Comparison of ENCODE assay signal across 25 mouse cellular contexts in the genomic region with DNA sequence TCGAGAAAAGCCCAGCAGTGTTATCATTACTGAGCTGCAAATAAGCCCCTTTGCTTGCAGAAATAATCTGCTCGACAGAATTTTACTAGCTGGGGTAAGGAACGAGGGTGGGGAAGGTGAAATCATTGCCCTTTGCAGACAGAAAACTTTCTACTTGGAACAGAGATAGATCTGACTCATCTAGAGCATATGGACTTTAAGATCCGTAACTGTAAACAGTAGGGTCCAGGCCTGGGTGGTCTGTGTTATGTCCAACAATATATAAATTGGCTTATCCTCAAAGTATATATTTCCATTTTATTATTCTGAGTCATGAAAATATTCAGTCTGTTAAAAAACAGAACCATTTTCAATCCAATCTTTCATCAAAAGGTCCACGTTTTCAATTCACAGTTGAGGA.
A peak's percentile ranks its signal among the peaks of the same experiment; 100 is the strongest.
DNase-seq lines count a peak whose midpoint lies in the region; ATAC-seq and TF ChIP-seq lines count a peak whose summit lies in the region.
"Had no signal": no experiment of that assay in that cellular context is flagged by ENCODE, and none has a peak within 500 bp of the region (broad histone marks: within the 10 kb centered on the region; RNA-seq: fewer than 3 reads in every experiment).

No protein-coding gene starts in this region.

- DNase-seq in embryonic facial prominence, embryonic 14.5 days (ENCODE audit: low spot score) = peak; percentile 53
- DNase-seq in embryonic facial prominence, embryonic 10.5 days (ENCODE audit: low spot score) = no peak
- DNase-seq in kidney, postnatal 0 days (ENCODE audit: low spot score) = peak; percentile 70
- no peak for DNase-seq in midbrain, embryonic 11.5 days (ENCODE audit: low spot score, missing footprints)
- DNase-seq: adrenal gland, adult 8-10 months; adrenal gland, postnatal 36 days; B cell, adult 2 months; cerebellum, adult 2 months; cerebellum, postnatal 10 days; embryo, embryonic 11 days; gastrocnemius, adult 2 months; gastrocnemius, postnatal 25 days; heart, adult 11 months; heart, postnatal 14 days had no signal

- H3K36me3 ChIP-seq in embryonic facial prominence, embryonic 14.5 days (ENCODE audit: control insufficient read depth, insufficient read depth, low read length) = no peaks in the 10 kb centered on the region
- H3K36me3 ChIP-seq in embryonic facial prominence, embryonic 10.5 days (replicated peaks) = peaks cover 5% of the 10 kb centered on the region; the same call in 1 of the 2 replicates
- no peaks in the 10 kb centered on the region for H3K36me3 ChIP-seq in kidney, postnatal 0 days (ENCODE audit: insufficient read depth, low read length)
- no peaks in the 10 kb centered on the region for H3K36me3 ChIP-seq in kidney, embryonic 14.5 days (ENCODE audit: control insufficient read depth, insufficient read depth, low read length)
- no peaks in the 10 kb centered on the region for H3K36me3 ChIP-seq in stomach, embryonic 16.5 days (ENCODE audit: control insufficient read depth, insufficient read depth, low read length)
- no peaks in the 10 kb centered on the region for H3K36me3 ChIP-seq in midbrain, embryonic 11.5 days (ENCODE audit: control insufficient read depth, insufficient read depth, low read length)
- H3K36me3 ChIP-seq: embryonic facial prominence, embryonic 13.5 days; forebrain, embryonic 10.5 days; hindbrain, embryonic 13.5 days had no signal

- peaks cover 8% of the 10 kb centered on the region for H3K4me1 ChIP-seq in embryonic facial prominence, embryonic 14.5 days (ENCODE audit: control insufficient read depth, insufficient read depth, low read length)
- H3K4me1 ChIP-seq in embryonic facial prominence, embryonic 10.5 days = no peaks in the 10 kb centered on the region
- H3K4me1 ChIP-seq in kidney, postnatal 0 days (replicated peaks; ENCODE audit: insufficient read depth, low read length) = 0 out of 2 replicates have a peak, but pooled peaks cover 4% of the 10 kb centered on the region
- 0 out of 2 replicates have a peak, but pooled peaks cover 2% of the 10 kb centered on the region for H3K4me1 ChIP-seq in kidney, embryonic 14.5 days (ENCODE audit: control insufficient read depth, insufficient read depth, low read length)
- H3K4me1 ChIP-seq in embryonic fibroblast, embryonic 13.5 days (ENCODE audit: control insufficient read depth, insufficient read depth, low read length) = peaks cover 17% of the 10 kb centered on the region
- H3K4me1 ChIP-seq in stomach, embryonic 16.5 days (ENCODE audit: control insufficient read depth, insufficient read depth, low read length) = peaks cover 15% of the 10 kb centered on the region
- no peaks in the 10 kb centered on the region for H3K4me1 ChIP-seq in midbrain, embryonic 11.5 days (ENCODE audit: control insufficient read depth, insufficient read depth, low read length)
- H3K4me1 ChIP-seq: forebrain, embryonic 10.5 days; hindbrain, embryonic 13.5 days had no signal

- H3K27me3 ChIP-seq in embryonic facial prominence, embryonic 14.5 days (replicated peaks; ENCODE audit: control insufficient read depth, insufficient read depth, low read length) = no peaks in the 10 kb centered on the region
- H3K27me3 ChIP-seq in embryonic facial prominence, embryonic 10.5 days (replicated peaks; ENCODE audit: low read depth, poor library complexity, severe bottlenecking) = no peaks in the 10 kb centered on the region
- H3K27me3 ChIP-seq in kidney, postnatal 0 days (ENCODE audit: insufficient read depth, low read length) = no peaks in the 10 kb centered on the region
- no peaks in the 10 kb centered on the region for H3K27me3 ChIP-seq in kidney, embryonic 14.5 days (ENCODE audit: control insufficient read depth, insufficient read depth, low read length)
- H3K27me3 ChIP-seq in stomach, embryonic 16.5 days (ENCODE audit: control insufficient read depth, insufficient read depth, low read length) = no peaks in the 10 kb centered on the region
- no peaks in the 10 kb centered on the region for H3K27me3 ChIP-seq in midbrain, embryonic 11.5 days (ENCODE audit: control insufficient read depth, insufficient read depth, low read length)
- H3K27me3 ChIP-seq: embryonic facial prominence, embryonic 13.5 days; hindbrain, embryonic 13.5 days had no signal

- WGBS in embryonic facial prominence, embryonic 14.5 days = 63% methylated on average over 5 of the region's 5 CpGs
- WGBS in embryonic facial prominence, embryonic 10.5 days = 83% methylated on average over 5 of the region's 5 CpGs
- WGBS in kidney, postnatal 0 days = 60% methylated on average over 5 of the region's 5 CpGs
- 69% methylated on average over 5 of the region's 5 CpGs for WGBS in kidney, embryonic 14.5 days
- 25% methylated on average over 5 of the region's 5 CpGs for WGBS in stomach, embryonic 16.5 days
- 84% methylated on average over 5 of the region's 5 CpGs for WGBS in midbrain, embryonic 11.5 days

- no peak for ATAC-seq in embryonic facial prominence, embryonic 14.5 days (ENCODE audit: low read depth)
- no peak for ATAC-seq in kidney, postnatal 0 days (replicated peaks; ENCODE audit: low FRiP score, low read depth)
- no peak for ATAC-seq in kidney, embryonic 14.5 days (ENCODE audit: low FRiP score, low TSS enrichment)
- peak; percentile 80; the same call in 1 of the 2 replicates for ATAC-seq in stomach, embryonic 16.5 days (ENCODE audit: insufficient read depth, low FRiP score)
- no peak for ATAC-seq in midbrain, embryonic 11.5 days (ENCODE audit: low FRiP score)
- ATAC-seq: CD4-positive, CD25-positive, alpha-beta regulatory T cell, adult 4 months; forebrain, embryonic 14.5 days; hindbrain, postnatal 0 days had no signal

- no peak overlapping the region for H3K4me3 ChIP-seq in embryonic facial prominence, embryonic 14.5 days (ENCODE audit: low read depth, low read length)
- H3K4me3 ChIP-seq in embryonic facial prominence, embryonic 10.5 days = no peak overlapping the region
- H3K4me3 ChIP-seq in kidney, postnatal 0 days (replicated peaks; ENCODE audit: low read depth, low read length) = no peak overlapping the region
- no peak overlapping the region for H3K4me3 ChIP-seq in kidney, embryonic 14.5 days (ENCODE audit: low read length)
- H3K4me3 ChIP-seq in embryonic fibroblast, embryonic 13.5 days (ENCODE audit: insufficient read depth, low read length) = no peak overlapping the region
- H3K4me3 ChIP-seq in stomach, embryonic 16.5 days (replicated peaks; ENCODE audit: low read length) = no peak overlapping the region
- H3K4me3 ChIP-seq in midbrain, embryonic 11.5 days (ENCODE audit: low read depth, low read length) = no peak overlapping the region
- H3K4me3 ChIP-seq: embryonic facial prominence, embryonic 13.5 days; erythroblast, embryonic 14.5 days; forebrain, embryonic 10.5 days; gastrocnemius, adult 2 months; hindbrain, embryonic 13.5 days had no signal

- no peak for TF ChIP-seq CTCF in kidney, postnatal 0 days (IDR thresholded peaks at IDR 0.05; ENCODE audit: low read depth)
- TF ChIP-seq CTCF in embryonic fibroblast, embryonic 13.5 days (IDR thresholded peaks at IDR 0.05; ENCODE audit: borderline replicate concordance, insufficient read depth, low read length) = no peak

- H3K4me2 ChIP-seq in embryonic facial prominence, embryonic 14.5 days (ENCODE audit: low read depth, low read length) = no peak overlapping the region
- H3K4me2 ChIP-seq in kidney, postnatal 0 days (ENCODE audit: low read length) = no peak overlapping the region
- H3K4me2 ChIP-seq in kidney, embryonic 14.5 days (replicated peaks; ENCODE audit: low read depth, low read length) = no peak overlapping the region
- H3K4me2 ChIP-seq in stomach, embryonic 16.5 days (ENCODE audit: low read depth, low read length) = no peak overlapping the region
- H3K4me2 ChIP-seq in midbrain, embryonic 11.5 days = no peak overlapping the region
- H3K4me2 ChIP-seq: embryonic facial prominence, embryonic 13.5 days; hindbrain, embryonic 13.5 days had no signal

- H3K9ac ChIP-seq in embryonic facial prominence, embryonic 14.5 days (ENCODE audit: low read depth, low read length) = no peak overlapping the region
- H3K9ac ChIP-seq in kidney, postnatal 0 days (ENCODE audit: low read depth, low read length) = no peak overlapping the region
- no peak overlapping the region for H3K9ac ChIP-seq in kidney, embryonic 14.5 days (ENCODE audit: low read depth, low read length)
- no peak overlapping the region for H3K9ac ChIP-seq in stomach, embryonic 16.5 days (ENCODE audit: low read length)
- H3K9ac ChIP-seq in midbrain, embryonic 11.5 days (ENCODE audit: low read length) = no peak overlapping the region
- H3K9ac ChIP-seq: embryonic facial prominence, embryonic 13.5 days; hindbrain, embryonic 13.5 days had no signal

- H3K27ac ChIP-seq in embryonic facial prominence, embryonic 14.5 days (replicated peaks; ENCODE audit: low read depth, low read length) = no peak overlapping the region
- no peak overlapping the region for H3K27ac ChIP-seq in embryonic facial prominence, embryonic 10.5 days (replicated peaks)
- no peak overlapping the region for H3K27ac ChIP-seq in kidney, postnatal 0 days
- H3K27ac ChIP-seq in kidney, embryonic 14.5 days (ENCODE audit: low read depth, low read length) = no peak overlapping the region
- 0 out of 2 replicates have a peak overlapping the region, but pooled peaks have one; percentile 39 for H3K27ac ChIP-seq in embryonic fibroblast, embryonic 13.5 days (ENCODE audit: insufficient read depth, low read length)
- peak overlapping the region; percentile 56; the same call in 1 of the 2 replicates for H3K27ac ChIP-seq in stomach, embryonic 16.5 days (ENCODE audit: low read length)
- no peak overlapping the region for H3K27ac ChIP-seq in midbrain, embryonic 11.5 days (ENCODE audit: low read depth, low read length)
- H3K27ac ChIP-seq: embryonic facial prominence, embryonic 13.5 days; forebrain, embryonic 10.5 days; gastrocnemius, adult 2 months; hindbrain, embryonic 13.5 days; hindbrain, postnatal 0 days had no signal

- H3K9me3 ChIP-seq in embryonic facial prominence, embryonic 14.5 days (ENCODE audit: control insufficient read depth, low read length) = no peaks in the 10 kb centered on the region
- H3K9me3 ChIP-seq in embryonic facial prominence, embryonic 10.5 days = no peaks in the 10 kb centered on the region
- no peaks in the 10 kb centered on the region for H3K9me3 ChIP-seq in kidney, postnatal 0 days (replicated peaks; ENCODE audit: low read length)
- no peaks in the 10 kb centered on the region for H3K9me3 ChIP-seq in kidney, embryonic 14.5 days (ENCODE audit: control insufficient read depth, low read length)
- H3K9me3 ChIP-seq in stomach, embryonic 16.5 days (replicated peaks; ENCODE audit: control insufficient read depth, low read length) = no peaks in the 10 kb centered on the region
- H3K9me3 ChIP-seq in midbrain, embryonic 11.5 days (ENCODE audit: control insufficient read depth, low read length) = no peaks in the 10 kb centered on the region
- H3K9me3 ChIP-seq: embryonic facial prominence, embryonic 13.5 days; forebrain, embryonic 10.5 days; G1E; hindbrain, embryonic 13.5 days had no signal

- no peak for TF ChIP-seq POLR2A in embryonic fibroblast, embryonic 13.5 days (IDR thresholded peaks at IDR 0.05; ENCODE audit: low read depth, low read length)

Comparison
In these comparisons a context has a peak if more than half of its experiments do, and no peak if none do; other contexts are left out.
1. DNase-seq: peak in embryonic facial prominence, embryonic 14.5 days (single experiment) and kidney, postnatal 0 days (single experiment); none in embryonic facial prominence, embryonic 10.5 days (single experiment) and midbrain, embryonic 11.5 days (single experiment).
2. H3K27ac ChIP-seq: peak in embryonic fibroblast, embryonic 13.5 days (single experiment) and stomach, embryonic 16.5 days (single experiment); none in embryonic facial prominence, embryonic 14.5 days (single experiment), embryonic facial prominence, embryonic 10.5 days (single experiment), kidney, postnatal 0 days (single experiment), kidney, embryonic 14.5 days (single experiment) and midbrain, embryonic 11.5 days (single experiment).